Comparison of ENCODE assay signal across 21 mouse cellular contexts in the genomic region with DNA sequence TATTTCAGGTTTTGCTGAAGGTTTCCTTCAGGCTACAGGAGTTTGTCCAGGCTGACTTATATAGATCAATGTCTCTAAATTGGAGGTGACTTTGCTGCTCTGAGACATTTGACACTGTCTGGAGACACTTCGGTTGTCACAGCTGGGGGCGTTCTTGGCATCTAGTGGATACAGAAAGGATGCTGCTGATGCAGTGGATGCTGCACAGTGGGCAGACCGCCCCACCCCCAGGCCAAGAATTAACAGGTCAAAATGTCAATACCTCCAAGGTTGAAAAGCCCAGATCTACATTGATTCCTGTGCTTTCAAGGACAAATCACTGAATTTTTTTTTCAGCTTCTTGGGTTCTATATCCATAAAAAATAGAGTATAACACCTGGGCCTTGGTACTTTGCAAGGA.
DNase-seq lines count a peak whose midpoint lies in the region; ATAC-seq lines count a peak whose summit lies in the region.
"Had no signal": no experiment of that assay in that cellular context is flagged by ENCODE, and none has a peak within 500 bp of the region (broad histone marks: within the 10 kb centered on the region; RNA-seq: fewer than 3 reads in every experiment).

No protein-coding gene starts in this region.

- no peaks in the 10 kb centered on the region for H3K36me3 ChIP-seq in hindbrain, embryonic 11.5 days (ENCODE audit: control insufficient read depth, insufficient read depth, low read length)
- no peaks in the 10 kb centered on the region for H3K36me3 ChIP-seq in hindbrain, embryonic 16.5 days (ENCODE audit: control insufficient read depth, insufficient read depth, low read length)
- H3K36me3 ChIP-seq in midbrain, embryonic 11.5 days (ENCODE audit: control insufficient read depth, insufficient read depth, low read length), result no peaks in the 10 kb centered on the region
- no peaks in the 10 kb centered on the region for H3K36me3 ChIP-seq in midbrain, embryonic 15.5 days (replicated peaks)
- H3K36me3 ChIP-seq in midbrain, embryonic 14.5 days (ENCODE audit: control insufficient read depth, insufficient read depth, low read length), result no peaks in the 10 kb centered on the region
- H3K36me3 ChIP-seq in midbrain, embryonic 13.5 days, result no peaks in the 10 kb centered on the region
- H3K36me3 ChIP-seq: embryonic facial prominence, embryonic 13.5 days; embryonic facial prominence, embryonic 15.5 days; forebrain, embryonic 10.5 days; forebrain, embryonic 12.5 days had no signal

- H3K9me3 ChIP-seq in hindbrain, embryonic 11.5 days (ENCODE audit: control insufficient read depth, low read length), result no peaks in the 10 kb centered on the region
- no peaks in the 10 kb centered on the region for H3K9me3 ChIP-seq in hindbrain, embryonic 16.5 days (ENCODE audit: control insufficient read depth, low read length)
- no peaks in the 10 kb centered on the region for H3K9me3 ChIP-seq in midbrain, embryonic 11.5 days (ENCODE audit: control insufficient read depth, low read length)
- H3K9me3 ChIP-seq in midbrain, embryonic 15.5 days, result no peaks in the 10 kb centered on the region
- no peaks in the 10 kb centered on the region for H3K9me3 ChIP-seq in midbrain, embryonic 14.5 days (ENCODE audit: control insufficient read depth, low read length)
- no peaks in the 10 kb centered on the region for H3K9me3 ChIP-seq in midbrain, embryonic 13.5 days
- H3K9me3 ChIP-seq: embryonic facial prominence, embryonic 13.5 days; embryonic facial prominence, embryonic 15.5 days; forebrain, embryonic 10.5 days; forebrain, embryonic 12.5 days had no signal

- ATAC-seq in hindbrain, embryonic 11.5 days (ENCODE audit: low FRiP score), result 0 out of 2 replicates have a peak, but pooled peaks have one; percentile 51
- no peak for ATAC-seq in hindbrain, embryonic 16.5 days
- peak; percentile 61 for ATAC-seq in midbrain, embryonic 11.5 days (ENCODE audit: low FRiP score)
- no peak; the same call in 1 of the 2 replicates for ATAC-seq in midbrain, embryonic 15.5 days (replicated peaks)
- ATAC-seq in midbrain, embryonic 14.5 days (ENCODE audit: low FRiP score, low TSS enrichment), result no peak
- ATAC-seq in midbrain, embryonic 13.5 days, result no peak
- ATAC-seq: forebrain, embryonic 14.5 days; forebrain, embryonic 16.5 days had no signal

- 76% methylated on average over 3 of the region's 3 CpGs for WGBS in hindbrain, embryonic 11.5 days
- 72% methylated on average over 3 of the region's 3 CpGs for WGBS in hindbrain, embryonic 16.5 days
- WGBS in midbrain, embryonic 11.5 days, result 69% methylated on average over 3 of the region's 3 CpGs
- 69% methylated on average over 3 of the region's 3 CpGs for WGBS in midbrain, embryonic 15.5 days
- 58% methylated on average over 3 of the region's 3 CpGs for WGBS in midbrain, embryonic 14.5 days
- 74% methylated on average over 3 of the region's 3 CpGs for WGBS in midbrain, embryonic 13.5 days

- DNase-seq in hindbrain, embryonic 11.5 days (ENCODE audit: low spot score), result no peak
- DNase-seq in midbrain, embryonic 11.5 days (ENCODE audit: low spot score, missing footprints), result no peak
- DNase-seq in midbrain, embryonic 14.5 days, result peak; percentile 14
- DNase-seq: adrenal gland, adult 2 months; adrenal gland, postnatal 10 days; adrenal gland, postnatal 25 days; cerebellum, adult 11 months; cerebellum, adult 18-20 months; cerebellum, adult 8-10 months; cerebellum, postnatal 36 days; embryo, embryonic 11 days had no signal

- no peak overlapping the region for H3K27ac ChIP-seq in hindbrain, embryonic 11.5 days (ENCODE audit: low read depth, low read length)
- H3K27ac ChIP-seq in hindbrain, embryonic 16.5 days (ENCODE audit: low read depth, low read length), result no peak overlapping the region
- H3K27ac ChIP-seq in midbrain, embryonic 11.5 days (ENCODE audit: low read depth, low read length), result no peak overlapping the region
- H3K27ac ChIP-seq in midbrain, embryonic 15.5 days, result no peak overlapping the region
- no peak overlapping the region for H3K27ac ChIP-seq in midbrain, embryonic 14.5 days (replicated peaks; ENCODE audit: low read depth, low read length)
- H3K27ac ChIP-seq in midbrain, embryonic 13.5 days, result no peak overlapping the region
- H3K27ac ChIP-seq: embryonic facial prominence, embryonic 13.5 days; embryonic facial prominence, embryonic 15.5 days; forebrain, embryonic 10.5 days; forebrain, embryonic 12.5 days had no signal

- no peak overlapping the region for H3K9ac ChIP-seq in hindbrain, embryonic 11.5 days (ENCODE audit: low read depth, low read length)
- no peak overlapping the region for H3K9ac ChIP-seq in hindbrain, embryonic 16.5 days (ENCODE audit: low read depth, low read length)
- H3K9ac ChIP-seq in midbrain, embryonic 11.5 days (ENCODE audit: low read length), result no peak overlapping the region
- H3K9ac ChIP-seq in midbrain, embryonic 15.5 days, result no peak overlapping the region
- no peak overlapping the region for H3K9ac ChIP-seq in midbrain, embryonic 14.5 days (replicated peaks; ENCODE audit: low read length)
- H3K9ac ChIP-seq in midbrain, embryonic 13.5 days (replicated peaks), result no peak overlapping the region
- H3K9ac ChIP-seq: embryonic facial prominence, embryonic 13.5 days; embryonic facial prominence, embryonic 15.5 days; forebrain, embryonic 12.5 days had no signal

- no peaks in the 10 kb centered on the region for H3K27me3 ChIP-seq in hindbrain, embryonic 11.5 days (ENCODE audit: control insufficient read depth, insufficient read depth, low read length)
- H3K27me3 ChIP-seq in hindbrain, embryonic 16.5 days (replicated peaks; ENCODE audit: control insufficient read depth, insufficient read depth, low read length), result no peaks in the 10 kb centered on the region
- no peaks in the 10 kb centered on the region for H3K27me3 ChIP-seq in midbrain, embryonic 11.5 days (ENCODE audit: control insufficient read depth, insufficient read depth, low read length)
- no peaks in the 10 kb centered on the region for H3K27me3 ChIP-seq in midbrain, embryonic 15.5 days (replicated peaks)
- H3K27me3 ChIP-seq in midbrain, embryonic 14.5 days (ENCODE audit: control insufficient read depth, insufficient read depth, low read length), result no peaks in the 10 kb centered on the region
- no peaks in the 10 kb centered on the region for H3K27me3 ChIP-seq in midbrain, embryonic 13.5 days
- H3K27me3 ChIP-seq: embryonic facial prominence, embryonic 13.5 days; embryonic facial prominence, embryonic 15.5 days; forebrain, embryonic 12.5 days had no signal

- H3K4me2 ChIP-seq in hindbrain, embryonic 11.5 days (replicated peaks; ENCODE audit: low read depth, low read length), result no peak overlapping the region
- no peak overlapping the region for H3K4me2 ChIP-seq in hindbrain, embryonic 16.5 days (ENCODE audit: low read length)
- H3K4me2 ChIP-seq in midbrain, embryonic 11.5 days, result no peak overlapping the region
- H3K4me2 ChIP-seq in midbrain, embryonic 15.5 days, result no peak overlapping the region
- H3K4me2 ChIP-seq in midbrain, embryonic 14.5 days (ENCODE audit: low read length), result no peak overlapping the region
- H3K4me2 ChIP-seq in midbrain, embryonic 13.5 days (replicated peaks), result no peak overlapping the region
- H3K4me2 ChIP-seq: embryonic facial prominence, embryonic 13.5 days; embryonic facial prominence, embryonic 15.5 days; forebrain, embryonic 12.5 days had no signal

- no peaks in the 10 kb centered on the region for H3K4me1 ChIP-seq in hindbrain, embryonic 11.5 days (replicated peaks; ENCODE audit: control insufficient read depth, insufficient read depth, low read length)
- H3K4me1 ChIP-seq in hindbrain, embryonic 16.5 days (ENCODE audit: control insufficient read depth, insufficient read depth, low read depth, low read length), result no peaks in the 10 kb centered on the region
- H3K4me1 ChIP-seq in midbrain, embryonic 11.5 days (ENCODE audit: control insufficient read depth, insufficient read depth, low read length), result no peaks in the 10 kb centered on the region
- no peaks in the 10 kb centered on the region for H3K4me1 ChIP-seq in midbrain, embryonic 15.5 days
- no peaks in the 10 kb centered on the region for H3K4me1 ChIP-seq in midbrain, embryonic 14.5 days (ENCODE audit: control insufficient read depth, insufficient read depth, low read length)
- no peaks in the 10 kb centered on the region for H3K4me1 ChIP-seq in midbrain, embryonic 13.5 days (replicated peaks)
- H3K4me1 ChIP-seq: embryonic facial prominence, embryonic 13.5 days; embryonic facial prominence, embryonic 15.5 days; forebrain, embryonic 10.5 days had no signal

- no peak overlapping the region for H3K4me3 ChIP-seq in hindbrain, embryonic 11.5 days (ENCODE audit: low read depth, low read length)
- H3K4me3 ChIP-seq in hindbrain, embryonic 16.5 days (ENCODE audit: low read length), result no peak overlapping the region
- no peak overlapping the region for H3K4me3 ChIP-seq in midbrain, embryonic 11.5 days (ENCODE audit: low read depth, low read length)
- no peak overlapping the region for H3K4me3 ChIP-seq in midbrain, embryonic 15.5 days
- H3K4me3 ChIP-seq in midbrain, embryonic 14.5 days (replicated peaks; ENCODE audit: low read depth, low read length), result no peak overlapping the region
- H3K4me3 ChIP-seq in midbrain, embryonic 13.5 days (replicated peaks), result no peak overlapping the region
- H3K4me3 ChIP-seq: embryonic facial prominence, embryonic 13.5 days; embryonic facial prominence, embryonic 15.5 days; erythroblast, embryonic 14.5 days; forebrain, embryonic 10.5 days; forebrain, embryonic 12.5 days had no signal

Comparison
In these comparisons a context has a peak if more than half of its experiments do, and no peak if none do; other contexts are left out.
1. ATAC-seq: peak in hindbrain, embryonic 11.5 days (single experiment) and midbrain, embryonic 11.5 days (single experiment); none in hindbrain, embryonic 16.5 days (single experiment), midbrain, embryonic 15.5 days (single experiment), midbrain, embryonic 14.5 days (single experiment) and midbrain, embryonic 13.5 days (single experiment).